ENCODE assay signal across 9 mouse cellular contexts in the genomic region with DNA sequence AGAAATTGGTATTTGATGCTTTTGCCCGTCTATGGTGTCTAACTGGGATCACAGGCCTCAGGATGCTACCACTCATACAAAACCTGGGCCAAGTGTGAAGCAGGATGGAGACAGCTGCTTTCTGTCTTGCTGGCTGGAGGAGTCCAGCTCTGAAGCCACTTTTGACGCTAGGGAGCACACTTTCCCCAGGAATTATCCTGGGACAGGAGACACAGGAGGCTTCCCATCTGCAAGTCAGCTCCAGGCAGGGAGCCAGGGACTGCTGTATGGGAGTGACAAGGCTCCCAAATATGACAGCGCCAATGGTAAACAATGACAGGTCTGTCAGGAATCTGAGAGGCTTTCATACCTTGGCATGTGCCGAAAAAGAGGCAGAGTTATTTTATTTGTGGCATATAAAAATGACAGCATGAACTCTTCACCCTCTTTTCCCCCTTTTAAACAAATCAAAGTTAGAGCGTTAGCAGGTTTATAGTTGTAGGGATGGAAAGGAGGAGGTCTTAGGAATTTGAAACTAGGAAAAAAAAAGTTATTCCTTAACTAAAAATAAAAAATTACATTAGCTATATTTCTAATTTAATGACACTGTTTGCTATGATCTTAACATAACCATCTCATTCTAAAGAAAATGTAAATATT.
A peak's percentile ranks its signal among the peaks of the same experiment; 100 is the strongest.
DNase-seq lines count a peak whose midpoint lies in the region; ATAC-seq and TF ChIP-seq lines count a peak whose summit lies in the region.
"Had no signal": no experiment of that assay in that cellular context is flagged by ENCODE, and none has a peak within 500 bp of the region (broad histone marks: within the 10 kb centered on the region; RNA-seq: fewer than 3 reads in every experiment).

No protein-coding gene starts in this region.

- no peak for TF ChIP-seq POLR2A in small intestine, adult 2 months (IDR thresholded peaks at IDR 0.05; ENCODE audit: low read depth, low read length)

- ATAC-seq in heart, postnatal 0 days (ENCODE audit: insufficient read depth, low read depth), result peak; percentile 57
- no peak for ATAC-seq in megakaryocyte-erythroid progenitor cell, adult 5-6 weeks (replicated peaks; ENCODE audit: low FRiP score, low TSS enrichment, poor library complexity, severe bottlenecking)

- no peaks in the 10 kb centered on the region for H3K27me3 ChIP-seq in heart, postnatal 0 days (ENCODE audit: control insufficient read depth, insufficient read depth, low read length)
- H3K27me3 ChIP-seq in small intestine, adult 2 months (ENCODE audit: control insufficient read depth, insufficient read depth, low read length), result no peaks in the 10 kb centered on the region
- H3K27me3 ChIP-seq: limb, embryonic 12.5 days had no signal

- H3K4me1 ChIP-seq in heart, postnatal 0 days (ENCODE audit: control insufficient read depth, insufficient read depth), result no peaks in the 10 kb centered on the region
- no peaks in the 10 kb centered on the region for H3K4me1 ChIP-seq in small intestine, adult 2 months (ENCODE audit: control insufficient read depth, insufficient read depth, insufficient read length, low read length)
- H3K4me1 ChIP-seq: limb, embryonic 12.5 days had no signal

- TF ChIP-seq CTCF in heart, postnatal 0 days (IDR thresholded peaks at IDR 0.05; ENCODE audit: low read depth), result peak; percentile 50
- TF ChIP-seq CTCF in layer of hippocampus, adult 2 months (conservative IDR thresholded peaks at IDR 0.05), result peak; percentile 71
- peak; percentile 31; the same call in 1 of the 2 replicates for TF ChIP-seq CTCF in small intestine, adult 2 months (IDR thresholded peaks at IDR 0.05; ENCODE audit: extremely low read depth, insufficient read length, insufficient replicate concordance, low read depth, low read length)

- H3K9ac ChIP-seq in heart, postnatal 0 days (replicated peaks; ENCODE audit: low read depth, low read length), result no peak overlapping the region
- H3K9ac ChIP-seq: limb, embryonic 12.5 days had no signal

- H3K4me2 ChIP-seq in heart, postnatal 0 days (ENCODE audit: low read depth, low read length), result no peak overlapping the region
- H3K4me2 ChIP-seq: limb, embryonic 12.5 days had no signal

- no peak for TF ChIP-seq EP300 in heart, postnatal 0 days (IDR thresholded peaks at IDR 0.05; ENCODE audit: low read depth)

- H3K4me3 ChIP-seq in heart, postnatal 0 days (ENCODE audit: low read depth, low read length), result no peak overlapping the region
- no peak overlapping the region for H3K4me3 ChIP-seq in layer of hippocampus, adult 2 months
- H3K4me3 ChIP-seq in small intestine, adult 2 months (ENCODE audit: low read depth, low read length), result no peak overlapping the region
- H3K4me3 ChIP-seq: limb, embryonic 12.5 days had no signal

- H3K36me3 ChIP-seq in heart, postnatal 0 days (replicated peaks; ENCODE audit: control insufficient read depth, insufficient read depth, low read length), result no peaks in the 10 kb centered on the region
- H3K36me3 ChIP-seq in small intestine, adult 2 months (ENCODE audit: control insufficient read depth, insufficient read depth, low read length), result no peaks in the 10 kb centered on the region
- H3K36me3 ChIP-seq: limb, embryonic 12.5 days had no signal

- intact Hi-C loops in heart, postnatal 25 days (cut with DNase I), result no loop called here

- no peak overlapping the region for H3K27ac ChIP-seq in heart, postnatal 0 days (ENCODE audit: low read depth)
- no peak overlapping the region for H3K27ac ChIP-seq in layer of hippocampus, adult 2 months
- no peak overlapping the region for H3K27ac ChIP-seq in small intestine, adult 2 months (ENCODE audit: insufficient read depth, low read depth, low read length)
- H3K27ac ChIP-seq: limb, embryonic 12.5 days had no signal

- no peaks in the 10 kb centered on the region for H3K9me3 ChIP-seq in heart, postnatal 0 days (replicated peaks; ENCODE audit: control insufficient read depth, low read length)
- H3K9me3 ChIP-seq: limb, embryonic 12.5 days had no signal

- peak; percentile 18 to 44 for DNase-seq in heart, adult 18-20 months
- no peak for DNase-seq in heart, postnatal 25 days (ENCODE audit: low spot score)
- peak; percentile 20 for DNase-seq in embryo, embryonic 11.5 days (ENCODE audit: low read depth, low spot score)
- DNase-seq in heart, postnatal 0 days (ENCODE audit: low spot score), result peak; percentile 7
- DNase-seq in layer of hippocampus, adult 2 months (ENCODE audit: low spot score in 2 of 2), result peak; percentile 40 to 44
- peak; percentile 15 for DNase-seq in lung, postnatal 36 days

- 16% methylated on average over 5 of the region's 5 CpGs for WGBS in heart, postnatal 0 days
- WGBS in small intestine, adult 2 months, result 16% methylated on average over 5 of the region's 5 CpGs
